Mouse (Mus musculus) activated CD4-positive, CD25-positive, alpha-beta regulatory T cell, adult 9 weeks (primary cell): ENCODE measurements around the gene Mob3b. TPM values are rescaled to one million over a fixed set of nuclear protein-coding genes. Genes with fewer than 3 reads are reported as not detected.

Experiments
- polyA plus RNA-seq: library from polyadenylated mRNA; unstranded; fragments of 100-300 nt; shearing (Covaris generic); gene quantifications from one replicate; pipeline ENCODE4 v1.2.1, GENCODE M21; 2017

The Mob3b gene
- 6.8 TPM for polyA plus RNA-seq

GRCm38 (mm10) chr4:35156751-35157611 is at the start of gene Mob3b:
Gene Mob3b, minus strand, starts transcription at chr4:35157484.

GRCm38 (mm10) chr4:35151756-35152155 is 5.5 kb downstream of the Mob3b start, which contains the start of gene Ifnk:
Gene Ifnk, plus strand, starts transcription at chr4:35152056.

Other genes starting within 250 kb of the Mob3b start
- not detected for gene Ifnk, start 5.4 kb downstream of the Mob3b start, polyA plus RNA-seq
- gene C9orf72, start 68.7 kb upstream of the Mob3b start, polyA plus RNA-seq: 9.1 TPM